Mouse (Mus musculus) lung, postnatal 0 days (tissue): ENCODE data around the gene Fry. TPM values are rescaled to one million over a fixed set of nuclear protein-coding genes. Genes with fewer than 3 reads are reported as not detected.

Experiments
- ATAC-seq: fragments of 200-750 bp; cut with Nextera tagmentation; 2 replicates; pipeline ENCODE4 v1.8.0; 2017; ENCODE audit warnings: moderate library complexity
- DNase-seq: peaks from one replicate; pipeline ENCODE4 v3.0.0-alpha.2; 2016; ENCODE audit warnings: low spot score
- H3K27ac ChIP-seq: fragments of 300-500 bp; sonication (generic); 2 replicates; pipeline ENCODE4 v1.5.1; 2014; ENCODE audit warnings: antibody characterized with exemption, mild to moderate bottlenecking, low read length, mixed read lengths
- H3K27me3 ChIP-seq: fragments of 300-500 bp; sonication (generic); replicated peaks from 2 replicates; pipeline ENCODE4 v1.6.1; 2014; ENCODE audit warnings: low read length, mixed read lengths; ENCODE audit not compliant: insufficient read depth
- H3K36me3 ChIP-seq: fragments of 300-500 bp; sonication (generic); 2 replicates; pipeline ENCODE4 v1.6.1; 2014; ENCODE audit warnings: low read length, mixed read lengths; ENCODE audit not compliant: insufficient read depth
- H3K4me1 ChIP-seq: fragments of 300-500 bp; sonication (generic); 2 replicates; pipeline ENCODE4 v1.6.1; 2014; ENCODE audit warnings: antibody characterized with exemption, low read depth, low read length, mixed read lengths; ENCODE audit not compliant: insufficient read depth
- H3K4me2 ChIP-seq: fragments of 300-500 bp; sonication (generic); replicated peaks from 2 replicates; pipeline ENCODE4 v1.6.1; 2014; ENCODE audit warnings: low read depth, mild to moderate bottlenecking, low read length, moderate library complexity, mixed read lengths
- H3K4me3 ChIP-seq: fragments of 300-500 bp; sonication (generic); 2 replicates; pipeline ENCODE4 v1.5.1; 2014; ENCODE audit warnings: low read depth, low read length
- H3K9ac ChIP-seq: fragments of 300-500 bp; sonication (generic); replicated peaks from 2 replicates; pipeline ENCODE4 v1.6.1; 2014; ENCODE audit warnings: low read depth, mild to moderate bottlenecking
- H3K9me3 ChIP-seq: fragments of 300-500 bp; sonication (generic); 2 replicates; pipeline ENCODE4 v1.6.1; 2016; ENCODE audit warnings: low read length, mixed read lengths
- CTCF ChIP-seq: IDR thresholded peaks from 2 replicates; pipeline ENCODE4 v1.5.1; 2016; ENCODE audit warnings: antibody characterized with exemption, mild to moderate bottlenecking
- EP300 ChIP-seq: IDR thresholded peaks from 2 replicates; pipeline ENCODE4 v1.6.1; 2016; ENCODE audit warnings: antibody characterized with exemption, mild to moderate bottlenecking, control low read depth
- WGBS: fragments of 180-500 bp; shearing (Covaris S2); extraction: QIAGEN DNeasy Blood & Tissue Kit; methylation state at CpG from one replicate; pipeline ENCODE4 v1.1.7; 2014; 5-methylcytosine and 5-hydroxymethylcytosine counted together
- polyA plus RNA-seq: library from polyadenylated mRNA; unstranded; fragments of >200 nt; fragmentation: Nextera tagmentation; extraction: Ambion mirVana; gene quantifications from 2 replicates; pipeline ENCODE4 v1.2.1, GENCODE M21; 2015

Fry gene
- polyA plus RNA-seq, 1 experiment from 2014 or later: 20.8 TPM

- no peak for DNase-seq
- no peak for TF ChIP-seq CTCF
- TF ChIP-seq EP300: no peak
These were observed 214.4 kb downstream of the Fry start for GRCm38 (mm10) chr5:150332810-150333209.

GRCm38 (mm10) chr5:150333328-150333731 is 214.9 kb downstream of the Fry start:
- no peak overlapping the region for H3K27ac ChIP-seq
- 57% methylated on average over 10 of the region's 10 CpGs for WGBS
- no peak overlapping the region for H3K9ac ChIP-seq
- ATAC-seq (peak; percentile 32), DNase-seq (peak; percentile 19)
- H3K36me3 ChIP-seq: no peaks in the 10 kb centered on the region
- no peak overlapping the region for H3K4me2 ChIP-seq
- no peak overlapping the region for H3K4me3 ChIP-seq
- H3K4me1 ChIP-seq: no peaks in the 10 kb centered on the region
- TF ChIP-seq CTCF (no peak), EP300 (no peak)
- no peaks in the 10 kb centered on the region for H3K9me3 ChIP-seq
- no peaks in the 10 kb centered on the region for H3K27me3 ChIP-seq

More at GRCm38 (mm10) chr5:150332810-150333209, 214.4 kb downstream of the Fry start:
- ATAC-seq: no peak
- 43% methylated on average over 5 of the region's 5 CpGs for WGBS
- H3K9me3 ChIP-seq: no peaks in the 10 kb centered on the region
- no peaks in the 10 kb centered on the region for H3K4me1 ChIP-seq
- no peak overlapping the region for H3K27ac ChIP-seq
- no peak overlapping the region for H3K9ac ChIP-seq
- no peaks in the 10 kb centered on the region for H3K36me3 ChIP-seq
- no peak overlapping the region for H3K4me2 ChIP-seq
- no peak overlapping the region for H3K4me3 ChIP-seq
- no peaks in the 10 kb centered on the region for H3K27me3 ChIP-seq

GRCm38 (mm10) chr5:150336451-150336850 is 218.0 kb downstream of the Fry start:
- DNase-seq (no peak), ATAC-seq (no peak)
- no peak overlapping the region for H3K4me3 ChIP-seq
- no peaks in the 10 kb centered on the region for H3K4me1 ChIP-seq
- TF ChIP-seq EP300: no peak
- no peak for TF ChIP-seq CTCF
- no peaks in the 10 kb centered on the region for H3K27me3 ChIP-seq
- no peak overlapping the region for H3K27ac ChIP-seq
- H3K36me3 ChIP-seq: no peaks in the 10 kb centered on the region
- no peaks in the 10 kb centered on the region for H3K9me3 ChIP-seq
- H3K4me2 ChIP-seq: no peak overlapping the region
- no peak overlapping the region for H3K9ac ChIP-seq
- 52% methylated on average over 10 of the region's 10 CpGs for WGBS

- TF ChIP-seq CTCF: no peak
- TF ChIP-seq EP300: no peak
- 62% methylated on average over 7 of the region's 7 CpGs for WGBS
- peak; percentile 21; the same call in 1 of the 2 replicates for ATAC-seq
These were observed 219.3 kb downstream of the Fry start for GRCm38 (mm10) chr5:150337696-150338095.

GRCm38 (mm10) chr5:150340944-150341343 is 222.5 kb downstream of the Fry start:
- Histone ChIP-seq H3K9me3 (no peaks in the 10 kb centered on the region), H3K4me1 (no peaks in the 10 kb centered on the region), H3K27ac (no peak overlapping the region), H3K4me3 (no peak overlapping the region), H3K4me2 (no peak overlapping the region), H3K27me3 (no peaks in the 10 kb centered on the region), H3K9ac (no peak overlapping the region), H3K36me3 (no peaks in the 10 kb centered on the region)
- DNase-seq: no peak
- TF ChIP-seq EP300 (no peak), CTCF (no peak)
- no peak for ATAC-seq
- WGBS: 27% methylated on average over 5 of the region's 5 CpGs

More at GRCm38 (mm10) chr5:150337696-150338095, 219.3 kb downstream of the Fry start:
- Histone ChIP-seq H3K4me1 (no peaks in the 10 kb centered on the region), H3K36me3 (no peaks in the 10 kb centered on the region), H3K27ac (no peak overlapping the region), H3K9me3 (no peaks in the 10 kb centered on the region), H3K27me3 (no peaks in the 10 kb centered on the region), H3K4me2 (no peak overlapping the region), H3K4me3 (no peak overlapping the region), H3K9ac (no peak overlapping the region)
- no peak for DNase-seq

- TF ChIP-seq CTCF (no peak), EP300 (no peak)
- no peak for DNase-seq
- Histone ChIP-seq H3K9ac (no peak overlapping the region), H3K4me2 (no peak overlapping the region), H3K36me3 (no peaks in the 10 kb centered on the region), H3K27me3 (no peaks in the 10 kb centered on the region), H3K4me1 (no peaks in the 10 kb centered on the region), H3K27ac (no peak overlapping the region), H3K4me3 (no peak overlapping the region), H3K9me3 (no peaks in the 10 kb centered on the region)
- WGBS: 76% methylated on average over 3 of the region's 3 CpGs
- ATAC-seq: no peak
These were observed 223.7 kb downstream of the Fry start for GRCm38 (mm10) chr5:150342139-150342538.

- Histone ChIP-seq H3K4me3 (no peak overlapping the region), H3K9ac (no peak overlapping the region), H3K4me2 (no peak overlapping the region), H3K4me1 (no peaks in the 10 kb centered on the region), H3K9me3 (no peaks in the 10 kb centered on the region), H3K36me3 (no peaks in the 10 kb centered on the region), H3K27ac (no peak overlapping the region), H3K27me3 (no peaks in the 10 kb centered on the region)
- ATAC-seq: no peak
- 86% methylated on average over 7 of the region's 7 CpGs for WGBS
- TF ChIP-seq EP300 (no peak), CTCF (no peak)
- no peak for DNase-seq
These were observed 227.5 kb downstream of the Fry start for GRCm38 (mm10) chr5:150345946-150346345.
